Mouse (Mus musculus): Measurements from ENCODE around the gene Slc9a3r2. TPM values are rescaled to one million over a fixed set of nuclear protein-coding genes. Genes with fewer than 3 reads are reported as not detected.

Slc9a3r2 gene
- 36.7 and 39.2 TPM in 2 replicates for polyA plus RNA-seq (2014; fragmentation: Nextera tagmentation; extraction: Ambion mirVana)

DNA sequence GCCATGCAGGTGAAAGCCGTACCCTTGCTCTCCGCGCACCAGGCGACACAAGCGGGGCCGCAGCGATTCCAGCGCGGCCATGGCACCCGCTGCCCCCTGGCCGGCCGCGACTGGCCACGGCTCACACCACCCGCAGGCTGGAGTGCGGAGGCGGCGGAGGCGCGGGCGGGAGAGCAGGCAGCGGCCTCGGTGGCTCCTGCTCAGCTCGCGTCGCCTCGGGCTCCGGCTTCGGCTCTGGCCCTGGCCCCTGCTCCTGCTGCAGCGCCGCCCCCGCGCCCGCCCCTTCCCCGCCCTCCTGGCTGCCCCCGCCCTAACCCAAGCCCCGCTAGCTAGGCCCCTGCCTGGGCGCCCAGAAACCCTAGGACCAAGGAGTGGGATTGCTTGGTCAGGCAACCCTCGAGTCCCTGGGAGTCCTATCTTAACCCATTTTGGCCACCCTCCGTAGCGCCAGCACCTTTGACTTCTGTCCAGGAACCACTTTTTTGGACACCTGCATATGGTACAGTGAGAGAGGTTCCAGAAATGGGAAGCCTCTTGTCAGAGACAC, at the start of gene Slc9a3r2:
Slc9a3r2 (minus strand) TSS at position 258 of the 547 bp plus-strand sequence.
- Histone ChIP-seq H3K4me1 (ENCODE audit: control insufficient read depth, insufficient read depth, low read length) (peaks cover 7% of the 10 kb centered on the region; the same call in 1 of the 2 replicates), H3K36me3 (ENCODE audit: control insufficient read depth, insufficient read depth, low read length) (no peaks in the 10 kb centered on the region), H3K9me3 (ENCODE audit: control insufficient read depth, low read length) (no peaks in the 10 kb centered on the region), H3K4me2 (ENCODE audit: low read length) (peak within 1 kb of the TSS; percentile 95), H3K9ac (replicated peaks; ENCODE audit: low read length) (peak within 1 kb of the TSS; percentile 85), H3K4me3 (replicated peaks; ENCODE audit: low read depth, low read length) (peak within 1 kb of the TSS; percentile 67), H3K27ac (replicated peaks; ENCODE audit: low read depth, low read length) (peak within 1 kb of the TSS; percentile 37; the same call in 1 of the 2 replicates), H3K27me3 (ENCODE audit: control insufficient read depth, insufficient read depth, low read length) (peaks cover 6% of the 10 kb centered on the region; the same call in 1 of the 2 replicates)
- peak; percentile 60 for ATAC-seq (ENCODE audit: low FRiP score, low TSS enrichment)
- 1% methylated on average over 40 of the region's 41 CpGs for WGBS
- peak; percentile 73 for DNase-seq

DNA sequence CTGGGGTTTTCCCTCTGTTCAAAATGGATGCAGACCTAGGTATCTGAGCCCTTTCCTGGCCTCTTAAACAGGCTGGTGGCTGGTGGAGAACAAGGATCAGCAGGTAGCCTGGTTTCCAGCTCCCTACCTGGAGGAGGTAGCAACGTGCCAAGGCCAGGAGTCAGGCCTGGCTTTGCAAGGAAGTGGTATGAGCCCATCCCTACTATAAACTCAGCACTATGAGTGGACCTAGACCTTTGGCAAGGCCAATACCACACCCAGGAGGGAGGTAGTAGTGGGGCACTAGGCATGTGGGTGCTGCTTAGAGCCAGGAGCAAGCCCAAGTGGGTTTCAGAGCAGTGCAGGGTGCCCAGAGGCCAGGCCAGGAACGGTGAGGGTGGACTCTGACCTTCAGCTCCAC, 49.3 kb upstream of the Slc9a3r2 start:
- Histone ChIP-seq H3K9me3 (ENCODE audit: control insufficient read depth, low read length) (no peaks in the 10 kb centered on the region), H3K4me3 (replicated peaks; ENCODE audit: low read depth, low read length) (no peak overlapping the region), H3K9ac (replicated peaks; ENCODE audit: low read length) (no peak overlapping the region), H3K36me3 (ENCODE audit: control insufficient read depth, insufficient read depth, low read length) (peaks cover 49% of the 10 kb centered on the region), H3K4me1 (ENCODE audit: control insufficient read depth, insufficient read depth, low read length) (peaks cover 14% of the 10 kb centered on the region; the same call in 1 of the 2 replicates), H3K27ac (replicated peaks; ENCODE audit: low read depth, low read length) (no peak overlapping the region), H3K4me2 (ENCODE audit: low read length) (no peak overlapping the region), H3K27me3 (ENCODE audit: control insufficient read depth, insufficient read depth, low read length) (no peaks in the 10 kb centered on the region)
- 71% methylated on average over 2 of the region's 2 CpGs for whole genome bisulfite sequencing
- ATAC-seq (ENCODE audit: low FRiP score, low TSS enrichment) = no peak
- no peak for DNase-seq

GRCm38 (mm10) chr17:24698715-24699114, 48.6 kb upstream of the Slc9a3r2 start:
- Histone ChIP-seq H3K27ac (replicated peaks; ENCODE audit: low read depth, low read length) (no peak overlapping the region), H3K4me3 (replicated peaks; ENCODE audit: low read depth, low read length) (no peak overlapping the region), H3K9me3 (ENCODE audit: control insufficient read depth, low read length) (no peaks in the 10 kb centered on the region), H3K4me2 (ENCODE audit: low read length) (no peak overlapping the region), H3K4me1 (ENCODE audit: control insufficient read depth, insufficient read depth, low read length) (peaks cover 14% of the 10 kb centered on the region; the same call in 1 of the 2 replicates), H3K36me3 (ENCODE audit: control insufficient read depth, insufficient read depth, low read length) (peaks cover 42% of the 10 kb centered on the region), H3K27me3 (ENCODE audit: control insufficient read depth, insufficient read depth, low read length) (no peaks in the 10 kb centered on the region), H3K9ac (replicated peaks; ENCODE audit: low read length) (no peak overlapping the region)
- no peak for DNase-seq
- 67% methylated on average over 9 of the region's 9 CpGs for WGBS
- no peak for ATAC-seq (ENCODE audit: low FRiP score, low TSS enrichment)

- peaks cover 14% of the 10 kb centered on the region; the same call in 1 of the 2 replicates for H3K4me1 ChIP-seq (ENCODE audit: control insufficient read depth, insufficient read depth, low read length)
- no peak for ATAC-seq (ENCODE audit: low FRiP score, low TSS enrichment)
- H3K27me3 ChIP-seq (ENCODE audit: control insufficient read depth, insufficient read depth, low read length) = no peaks in the 10 kb centered on the region
- H3K4me2 ChIP-seq (ENCODE audit: low read length) = no peak overlapping the region
- no peak overlapping the region for H3K9ac ChIP-seq (replicated peaks; ENCODE audit: low read length)
- WGBS = 20% methylated on average over 5 of the region's 5 CpGs
- H3K9me3 ChIP-seq (ENCODE audit: control insufficient read depth, low read length) = no peaks in the 10 kb centered on the region
- H3K36me3 ChIP-seq (ENCODE audit: control insufficient read depth, insufficient read depth, low read length) = peaks cover 42% of the 10 kb centered on the region
- DNase-seq = no peak
- no peak overlapping the region for H3K27ac ChIP-seq (replicated peaks; ENCODE audit: low read depth, low read length)
- H3K4me3 ChIP-seq (replicated peaks; ENCODE audit: low read depth, low read length) = no peak overlapping the region
Observed at GRCm38 (mm10) chr17:24697985-24698384, 47.9 kb upstream of the Slc9a3r2 start.

DNA sequence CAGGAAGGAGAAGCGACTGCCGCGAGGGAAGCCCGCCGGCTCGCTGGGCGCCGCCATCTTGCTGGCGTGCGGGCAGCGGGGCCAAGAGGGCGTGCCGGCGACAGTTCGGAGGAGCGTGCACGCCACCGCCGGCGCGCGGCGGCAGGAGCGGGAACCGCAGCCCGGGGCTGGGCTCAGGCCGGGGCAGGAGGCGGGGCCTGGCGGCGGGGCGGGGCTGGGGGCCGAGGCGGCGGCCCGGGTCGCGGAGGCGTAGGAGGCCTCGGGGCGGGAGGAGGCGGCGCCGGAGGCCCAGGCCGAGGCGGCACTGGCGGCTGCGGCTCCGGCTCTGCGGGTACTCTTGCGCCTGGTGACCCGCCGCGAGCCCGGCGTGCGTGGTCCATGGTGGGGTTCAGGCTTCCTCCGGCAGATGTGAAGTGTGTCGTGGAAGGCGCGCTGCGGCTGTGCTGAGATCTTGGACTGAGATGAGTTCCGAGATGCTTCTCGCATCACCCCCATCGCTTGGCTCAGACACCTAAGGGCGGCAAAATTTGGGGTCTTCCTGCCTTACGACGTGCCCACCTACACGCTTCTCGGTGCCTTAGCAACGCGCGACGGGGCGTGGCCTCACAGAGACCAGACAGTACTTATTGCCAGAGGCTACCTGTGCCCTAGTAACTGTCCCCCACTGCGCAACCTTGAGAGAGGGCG, 46.0 kb upstream of the Slc9a3r2 start, which contains the start of the genes Gfer and Noxo1:
Gfer (minus strand) TSS at position 146 of the 687 bp plus-strand sequence.
Noxo1 (plus strand) TSS at position 224 of the 687 bp plus-strand sequence.
- H3K4me1 ChIP-seq (ENCODE audit: control insufficient read depth, insufficient read depth, low read length) = peaks cover 14% of the 10 kb centered on the region; the same call in 1 of the 2 replicates
- ATAC-seq (ENCODE audit: low FRiP score, low TSS enrichment) = peak; percentile 93
- H3K27me3 ChIP-seq (ENCODE audit: control insufficient read depth, insufficient read depth, low read length) = no peaks in the 10 kb centered on the region
- peak within 1 kb of the TSS; percentile 76 for H3K9ac ChIP-seq (replicated peaks; ENCODE audit: low read length)
- H3K36me3 ChIP-seq (ENCODE audit: control insufficient read depth, insufficient read depth, low read length) = peaks cover 36% of the 10 kb centered on the region
- DNase-seq = peak; percentile 94
- WGBS = under 1% methylated on average over 75 of the region's 76 CpGs
- H3K4me3 ChIP-seq (replicated peaks; ENCODE audit: low read depth, low read length) = peak within 1 kb of the TSS; percentile 73
- peak within 1 kb of the TSS; percentile 77 for H3K4me2 ChIP-seq (ENCODE audit: low read length)
- peak within 1 kb of the TSS; percentile 92 for H3K27ac ChIP-seq (replicated peaks; ENCODE audit: low read depth, low read length)
- no peaks in the 10 kb centered on the region for H3K9me3 ChIP-seq (ENCODE audit: control insufficient read depth, low read length)

- Histone ChIP-seq H3K27ac (replicated peaks; ENCODE audit: low read depth, low read length) (peak overlapping the region; percentile 92), H3K36me3 (ENCODE audit: control insufficient read depth, insufficient read depth, low read length) (peaks cover 29% of the 10 kb centered on the region), H3K4me3 (replicated peaks; ENCODE audit: low read depth, low read length) (peak overlapping the region; percentile 73), H3K9ac (replicated peaks; ENCODE audit: low read length) (peak overlapping the region; percentile 76), H3K4me1 (ENCODE audit: control insufficient read depth, insufficient read depth, low read length) (peaks cover 21% of the 10 kb centered on the region), H3K27me3 (ENCODE audit: control insufficient read depth, insufficient read depth, low read length) (peaks cover 4% of the 10 kb centered on the region; the same call in 1 of the 2 replicates), H3K9me3 (ENCODE audit: control insufficient read depth, low read length) (no peaks in the 10 kb centered on the region), H3K4me2 (ENCODE audit: low read length) (peak overlapping the region; percentile 77)
- 7% methylated on average over 51 of the region's 51 CpGs for WGBS
- DNase-seq (no peak), ATAC-seq (ENCODE audit: low FRiP score, low TSS enrichment) (peak; percentile 38)
Observed at GRCm38 (mm10) chr17:24695326-24696010, 45.3 kb upstream of the Slc9a3r2 start.

- no peak for DNase-seq
- Histone ChIP-seq H3K27me3 (ENCODE audit: control insufficient read depth, insufficient read depth, low read length) (peaks cover 21% of the 10 kb centered on the region; the same call in 1 of the 2 replicates), H3K36me3 (ENCODE audit: control insufficient read depth, insufficient read depth, low read length) (peaks cover 14% of the 10 kb centered on the region), H3K4me1 (ENCODE audit: control insufficient read depth, insufficient read depth, low read length) (peaks cover 40% of the 10 kb centered on the region), H3K4me2 (ENCODE audit: low read length) (no peak overlapping the region), H3K9ac (replicated peaks; ENCODE audit: low read length) (no peak overlapping the region), H3K9me3 (ENCODE audit: control insufficient read depth, low read length) (no peaks in the 10 kb centered on the region), H3K4me3 (replicated peaks; ENCODE audit: low read depth, low read length) (no peak overlapping the region), H3K27ac (replicated peaks; ENCODE audit: low read depth, low read length) (no peak overlapping the region)
- ATAC-seq (ENCODE audit: low FRiP score, low TSS enrichment) = no peak
- 94% methylated on average over 5 of the region's 5 CpGs for WGBS
Observed at GRCm38 (mm10) chr17:24692385-24692784, 42.3 kb upstream of the Slc9a3r2 start.

DNA sequence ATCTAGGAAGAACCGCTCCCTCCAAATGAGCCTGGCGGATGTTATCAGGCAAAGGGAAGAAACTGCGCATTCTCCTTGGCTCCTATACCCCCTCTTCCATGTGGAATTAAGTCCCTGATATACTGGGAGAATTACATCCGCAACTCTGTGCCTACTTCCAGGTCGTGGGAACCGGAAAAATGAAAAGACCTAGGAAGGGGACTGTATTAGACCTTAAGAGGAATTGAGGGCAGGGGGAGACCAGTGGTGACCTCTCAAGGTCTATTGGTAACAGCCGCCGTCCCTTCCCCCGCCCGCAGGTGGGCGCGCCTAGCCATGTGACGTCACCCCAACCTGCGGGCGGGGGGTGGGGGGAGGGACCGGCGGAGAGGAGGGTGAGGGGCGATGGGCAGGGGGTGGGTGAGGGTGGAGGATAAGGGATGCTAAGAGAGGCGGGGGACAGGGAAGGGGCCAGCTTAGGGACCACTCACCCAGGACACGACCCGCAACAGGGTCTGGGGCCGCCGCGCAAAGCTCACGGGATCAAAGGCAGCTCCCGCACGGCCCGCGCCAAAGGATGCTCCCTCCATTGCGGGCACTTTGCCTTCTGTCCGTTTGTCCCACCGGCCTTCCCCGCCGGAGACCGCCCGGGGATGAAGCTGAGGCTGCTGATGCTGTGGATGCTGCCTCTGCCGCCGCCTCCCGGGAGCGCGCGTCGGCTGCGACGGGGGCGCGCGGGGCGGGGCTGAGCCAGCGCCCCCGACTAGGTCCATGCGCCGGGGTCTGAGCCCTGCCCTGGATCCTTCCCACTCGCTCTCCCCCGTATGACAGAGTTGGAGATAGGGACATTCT, 39.3 kb upstream of the Slc9a3r2 start, which contains the start of gene Syngr3:
Syngr3 (minus strand) TSS at position 705 of the 831 bp plus-strand sequence.
- Histone ChIP-seq H3K27me3 (ENCODE audit: control insufficient read depth, insufficient read depth, low read length) (peaks cover 24% of the 10 kb centered on the region; the same call in 1 of the 2 replicates), H3K4me2 (ENCODE audit: low read length) (peak within 1 kb of the TSS; percentile 75), H3K36me3 (ENCODE audit: control insufficient read depth, insufficient read depth, low read length) (peaks cover 14% of the 10 kb centered on the region), H3K27ac (replicated peaks; ENCODE audit: low read depth, low read length) (peak within 1 kb of the TSS; percentile 91), H3K4me3 (replicated peaks; ENCODE audit: low read depth, low read length) (peak within 1 kb of the TSS; percentile 73), H3K9me3 (ENCODE audit: control insufficient read depth, low read length) (no peaks in the 10 kb centered on the region), H3K4me1 (ENCODE audit: control insufficient read depth, insufficient read depth, low read length) (peaks cover 29% of the 10 kb centered on the region), H3K9ac (replicated peaks; ENCODE audit: low read length) (peak within 1 kb of the TSS; percentile 93)
- DNase-seq (peak; percentile 80), ATAC-seq (ENCODE audit: low FRiP score, low TSS enrichment) (peak; percentile 66)
- under 1% methylated on average over 50 of the region's 55 CpGs for WGBS

Data from midbrain, embryonic 14.5 days (tissue).